Mouse (Mus musculus): ENCODE measurements around the gene Sorl1. TPM values are rescaled to one million over a fixed set of nuclear protein-coding genes. Genes with fewer than 3 reads are reported as not detected.

The Sorl1 gene
- total and polyA plus RNA-seq, 2 experiments from 2014 or later: 1.1 to 12.9 TPM

GRCm38 (mm10) chr9:41975968-41976367, 148.1 kb downstream of the Sorl1 start:
- no peak for TF ChIP-seq CTCF (IDR thresholded peaks at IDR 0.05; ENCODE audit: low read depth)
- no peak for TF ChIP-seq EP300 (IDR thresholded peaks at IDR 0.05; ENCODE audit: low read depth)
- Histone ChIP-seq H3K4me2 (ENCODE audit: low read depth, low read length) (no peak overlapping the region), H3K9ac (replicated peaks; ENCODE audit: low read depth, low read length) (no peak overlapping the region), H3K4me1 (ENCODE audit: control insufficient read depth, insufficient read depth) (no peaks in the 10 kb centered on the region), H3K4me3 (ENCODE audit: low read depth, low read length) (no peak overlapping the region), H3K27me3 (ENCODE audit: control insufficient read depth, insufficient read depth, low read length) (no peaks in the 10 kb centered on the region), H3K9me3 (replicated peaks; ENCODE audit: control insufficient read depth, low read length) (no peaks in the 10 kb centered on the region), H3K36me3 (replicated peaks; ENCODE audit: control insufficient read depth, insufficient read depth, low read length) (no peaks in the 10 kb centered on the region), H3K27ac (ENCODE audit: low read depth) (no peak overlapping the region)
- DNase-seq (ENCODE audit: low spot score): no peak
- ATAC-seq (ENCODE audit: insufficient read depth, low read depth): no peak
- 53% methylated on average over 15 of the region's 15 CpGs for WGBS

GRCm38 (mm10) chr9:41974661-41975060, 149.4 kb downstream of the Sorl1 start:
- ATAC-seq (ENCODE audit: insufficient read depth, low read depth): no peak
- 59% methylated on average over 3 of the region's 3 CpGs for WGBS
- H3K27ac ChIP-seq (ENCODE audit: low read depth): no peak overlapping the region

GRCm38 (mm10) chr9:41973775-41974657, 150.1 kb downstream of the Sorl1 start:
- Histone ChIP-seq H3K9ac (replicated peaks; ENCODE audit: low read depth, low read length) (no peak overlapping the region), H3K36me3 (replicated peaks; ENCODE audit: control insufficient read depth, insufficient read depth, low read length) (no peaks in the 10 kb centered on the region), H3K27me3 (ENCODE audit: control insufficient read depth, insufficient read depth, low read length) (no peaks in the 10 kb centered on the region), H3K4me3 (ENCODE audit: low read depth, low read length) (no peak overlapping the region), H3K27ac (ENCODE audit: low read depth) (no peak overlapping the region), H3K9me3 (replicated peaks; ENCODE audit: control insufficient read depth, low read length) (no peaks in the 10 kb centered on the region), H3K4me2 (ENCODE audit: low read depth, low read length) (no peak overlapping the region), H3K4me1 (ENCODE audit: control insufficient read depth, insufficient read depth) (no peaks in the 10 kb centered on the region)
- TF ChIP-seq EP300 (IDR thresholded peaks at IDR 0.05; ENCODE audit: low read depth) (no peak), CTCF (IDR thresholded peaks at IDR 0.05; ENCODE audit: low read depth) (peak; percentile 74)
- ATAC-seq (ENCODE audit: insufficient read depth, low read depth) (peak; percentile 56; the same call in 1 of the 2 replicates), DNase-seq (ENCODE audit: low spot score) (peak; percentile 30)
- 72% methylated on average over 25 of the region's 25 CpGs for WGBS

More at GRCm38 (mm10) chr9:41974661-41975060, 149.4 kb downstream of the Sorl1 start:
- H3K9ac ChIP-seq (replicated peaks; ENCODE audit: low read depth, low read length): no peak overlapping the region
- no peak for DNase-seq (ENCODE audit: low spot score)
- H3K9me3 ChIP-seq (replicated peaks; ENCODE audit: control insufficient read depth, low read length): no peaks in the 10 kb centered on the region
- TF ChIP-seq EP300 (IDR thresholded peaks at IDR 0.05; ENCODE audit: low read depth) (no peak), CTCF (IDR thresholded peaks at IDR 0.05; ENCODE audit: low read depth) (no peak)
- H3K4me3 ChIP-seq (ENCODE audit: low read depth, low read length): no peak overlapping the region
- H3K27me3 ChIP-seq (ENCODE audit: control insufficient read depth, insufficient read depth, low read length): no peaks in the 10 kb centered on the region
- H3K4me1 ChIP-seq (ENCODE audit: control insufficient read depth, insufficient read depth): no peaks in the 10 kb centered on the region
- H3K4me2 ChIP-seq (ENCODE audit: low read depth, low read length): no peak overlapping the region
- H3K36me3 ChIP-seq (replicated peaks; ENCODE audit: control insufficient read depth, insufficient read depth, low read length): no peaks in the 10 kb centered on the region

DNA sequence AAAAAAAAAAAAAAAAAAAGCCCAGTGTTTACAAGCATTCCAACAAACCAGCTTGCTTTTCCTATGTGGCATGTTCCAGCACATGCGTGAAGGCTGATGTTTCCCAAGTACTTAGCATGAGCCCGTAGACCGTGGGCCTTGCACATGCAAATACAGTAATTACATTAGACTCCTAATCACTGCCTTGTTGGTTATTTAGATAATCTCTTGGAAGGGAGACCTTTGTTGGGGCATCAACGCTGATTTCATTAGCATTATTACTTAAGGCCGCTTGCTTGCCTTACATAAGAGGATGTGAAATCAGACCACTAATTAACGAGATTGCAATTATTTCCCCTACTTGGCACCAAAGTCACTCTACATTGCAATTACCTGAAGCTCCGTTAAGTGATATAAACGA, 154.1 kb downstream of the Sorl1 start:
- Histone ChIP-seq H3K36me3 (replicated peaks; ENCODE audit: control insufficient read depth, insufficient read depth, low read length) (no peaks in the 10 kb centered on the region), H3K4me3 (ENCODE audit: low read depth, low read length) (no peak overlapping the region), H3K27ac (ENCODE audit: low read depth) (no peak overlapping the region), H3K27me3 (ENCODE audit: control insufficient read depth, insufficient read depth, low read length) (no peaks in the 10 kb centered on the region), H3K9me3 (replicated peaks; ENCODE audit: control insufficient read depth, low read length) (no peaks in the 10 kb centered on the region), H3K4me2 (ENCODE audit: low read depth, low read length) (no peak overlapping the region), H3K9ac (replicated peaks; ENCODE audit: low read depth, low read length) (no peak overlapping the region), H3K4me1 (ENCODE audit: control insufficient read depth, insufficient read depth) (no peaks in the 10 kb centered on the region)
- ATAC-seq (ENCODE audit: insufficient read depth, low read depth) (no peak), DNase-seq (ENCODE audit: low spot score) (no peak)
- 91% methylated on average over 8 of the region's 8 CpGs for WGBS
- TF ChIP-seq CTCF (IDR thresholded peaks at IDR 0.05; ENCODE audit: low read depth): no peak
- no peak for TF ChIP-seq EP300 (IDR thresholded peaks at IDR 0.05; ENCODE audit: low read depth)

DNA sequence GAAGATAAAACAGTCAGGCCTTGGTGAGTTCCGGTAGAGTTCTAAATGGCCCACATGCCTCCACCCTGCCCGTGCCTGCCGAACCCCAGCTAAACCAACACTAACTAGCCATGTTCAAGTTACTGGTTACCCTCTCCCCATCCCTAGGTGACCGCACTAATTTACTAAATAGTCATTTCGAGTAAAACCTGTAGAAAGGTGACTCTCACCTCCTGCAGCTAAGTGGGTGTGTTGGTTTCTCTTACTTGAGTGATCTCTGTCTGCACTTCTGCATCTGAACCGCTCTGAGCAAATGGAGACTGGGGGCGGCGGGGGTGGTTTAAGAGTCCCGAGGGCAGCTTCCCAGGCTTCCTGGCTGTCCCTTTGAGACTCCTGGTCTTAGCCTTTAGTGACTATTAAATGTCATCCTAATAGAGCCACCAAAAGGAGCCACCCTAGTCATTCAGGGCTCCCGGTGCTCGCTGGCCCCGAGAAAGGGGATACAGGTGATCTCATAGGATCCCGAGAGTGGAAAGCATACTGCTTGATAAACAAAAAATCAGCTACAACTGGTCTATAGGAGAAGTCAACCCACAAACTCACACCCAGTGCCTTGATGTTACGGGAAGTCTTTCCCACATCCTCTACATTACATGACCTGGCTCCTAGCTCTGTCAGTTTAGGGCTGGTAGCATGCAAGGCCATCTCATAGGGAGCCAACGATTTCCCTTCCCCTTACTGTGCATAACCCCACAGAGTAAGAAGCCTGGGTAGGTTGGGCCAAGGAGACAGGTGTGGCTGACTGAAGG, 155.2 kb downstream of the Sorl1 start:
- ATAC-seq (ENCODE audit: insufficient read depth, low read depth) (no peak), DNase-seq (ENCODE audit: low spot score) (no peak)
- 92% methylated on average over 15 of the region's 15 CpGs for WGBS
- H3K4me1 ChIP-seq (ENCODE audit: control insufficient read depth, insufficient read depth): no peaks in the 10 kb centered on the region
- H3K27ac ChIP-seq (ENCODE audit: low read depth): no peak overlapping the region
- no peaks in the 10 kb centered on the region for H3K36me3 ChIP-seq (replicated peaks; ENCODE audit: control insufficient read depth, insufficient read depth, low read length)
- H3K9me3 ChIP-seq (replicated peaks; ENCODE audit: control insufficient read depth, low read length): no peaks in the 10 kb centered on the region
- H3K9ac ChIP-seq (replicated peaks; ENCODE audit: low read depth, low read length): no peak overlapping the region
- no peak overlapping the region for H3K4me2 ChIP-seq (ENCODE audit: low read depth, low read length)
- H3K27me3 ChIP-seq (ENCODE audit: control insufficient read depth, insufficient read depth, low read length): no peaks in the 10 kb centered on the region
- TF ChIP-seq CTCF (IDR thresholded peaks at IDR 0.05; ENCODE audit: low read depth) (no peak), EP300 (IDR thresholded peaks at IDR 0.05; ENCODE audit: low read depth) (no peak)
- H3K4me3 ChIP-seq (ENCODE audit: low read depth, low read length): no peak overlapping the region

Data from heart, postnatal 0 days (tissue).